Mouse (Mus musculus) CH12.LX (cell line): ENCODE measurements at regions not wholly inside any gene's neighbourhood (a gene's known extent, or its start where the extent isn't known, plus 50 kb on each side); places are given as distances from the start of the nearest gene placed in this dataset.

Experiments
- DNase-seq: peaks from one replicate; pipeline ENCODE4 v3.0.0-alpha.2; 2013; ENCODE audit errors: extremely low read depth
- H3K27ac ChIP-seq: 2 replicates; pipeline ENCODE4 v1.5.1; 2012; ENCODE audit warnings: low read depth, mild to moderate bottlenecking, control low read depth, moderate library complexity; ENCODE audit not compliant: insufficient read depth
- H3K27me3 ChIP-seq: replicated peaks from 2 replicates; pipeline ENCODE3; 2012; ENCODE audit warnings: inconsistent platforms
- H3K36me3 ChIP-seq, 2 experiments: replicated peaks in 1 of 2; 2 replicates each; pipeline versions ENCODE3 to v1.6.1; 2012; ENCODE audit warnings: inconsistent platforms in 1 of 2, low read length in 1 of 2, mild to moderate bottlenecking in 1 of 2, mixed read lengths in 1 of 2, moderate library complexity in 1 of 2; ENCODE audit not compliant: control insufficient read depth in 1 of 2, insufficient read depth in 1 of 2
- H3K4me1 ChIP-seq, 2 experiments: 2 replicates each; pipeline ENCODE4 v1.6.1; 2012; ENCODE audit warnings: inconsistent platforms in 1 of 2, moderate library complexity in 1 of 2; ENCODE audit not compliant: insufficient read depth in 2 of 2, control insufficient read depth in 1 of 2
- H3K4me2 ChIP-seq: 2 replicates; pipeline ENCODE4 v1.6.1; 2012; ENCODE audit warnings: low read depth, mild to moderate bottlenecking, control low read depth; ENCODE audit not compliant: poor library complexity, insufficient read depth, severe bottlenecking
- H3K4me3 ChIP-seq, 3 experiments: fragments of 150-350 bp in 1 of 3; sonication (generic) in 1 of 3; replicated peaks in 1 of 3; 2 replicates each; pipeline versions ENCODE3 to v1.5.1; 2011 to 2012; ENCODE audit warnings: low read depth in 2 of 3, low read length in 2 of 3, mild to moderate bottlenecking in 2 of 3, moderate library complexity in 2 of 3, control low read depth in 1 of 3, improper control_type of control experiment in 1 of 3, inconsistent platforms in 1 of 3, mixed read lengths in 1 of 3; ENCODE audit not compliant: poor library complexity in 1 of 3
- H3K79me2 ChIP-seq: replicated peaks from 2 replicates; pipeline ENCODE4 v1.6.1; 2012; ENCODE audit warnings: mild to moderate bottlenecking, moderate library complexity; ENCODE audit not compliant: control insufficient read depth, poor library complexity, insufficient read depth, severe bottlenecking; ENCODE audit errors: extremely low read depth
- H3K9ac ChIP-seq: 2 replicates; pipeline ENCODE4 v1.6.1; 2012; ENCODE audit warnings: low read depth, mild to moderate bottlenecking, control low read depth, moderate library complexity; ENCODE audit not compliant: insufficient read depth
- H3K9me3 ChIP-seq: replicated peaks from 2 replicates; pipeline ENCODE3; 2012; ENCODE audit warnings: low read length, inconsistent platforms, mixed read lengths
- CHD1 ChIP-seq: IDR thresholded peaks from 2 replicates; pipeline ENCODE4 v1.6.1; 2012; ENCODE audit warnings: low read depth, low read length, improper control_type of control experiment, inconsistent platforms
- CTCF ChIP-seq, 2 experiments: IDR thresholded peaks in 1 of 2; conservative IDR thresholded peaks in 1 of 2; 2 replicates each; pipeline ENCODE4 v1.5.1; 2011 to 2012; ENCODE audit warnings: low read depth in 2 of 2, low read length in 2 of 2, improper control_type of control experiment in 1 of 2, inconsistent platforms in 1 of 2, mild to moderate bottlenecking in 1 of 2, moderate library complexity in 1 of 2
- E2F4 ChIP-seq: IDR thresholded peaks from 2 replicates; pipeline ENCODE4 v1.6.1; 2011; ENCODE audit warnings: low read depth, low read length, improper control_type of control experiment; ENCODE audit not compliant: insufficient replicate concordance
- ELF1 ChIP-seq: IDR thresholded peaks from 2 replicates; pipeline ENCODE4 v1.6.1; 2014; ENCODE audit warnings: low read depth, mild to moderate bottlenecking, inconsistent platforms, low read length, improper control_type of control experiment
- EP300 ChIP-seq: IDR thresholded peaks from 2 replicates; pipeline ENCODE4 v1.6.1; 2011; ENCODE audit warnings: low read length, improper control_type of control experiment
- GABPA ChIP-seq: IDR thresholded peaks from 2 replicates; pipeline ENCODE4 v1.6.1; 2012; ENCODE audit warnings: low read depth, low read length, improper control_type of control experiment, inconsistent platforms; ENCODE audit not compliant: insufficient replicate concordance
- JUND ChIP-seq: conservative IDR thresholded peaks from 2 replicates; pipeline ENCODE4 v1.6.1; 2011; ENCODE audit warnings: low read depth, low read length, improper control_type of control experiment
- KAT2A ChIP-seq: IDR thresholded peaks from 2 replicates; pipeline ENCODE4 v1.6.1; 2012; ENCODE audit warnings: low read length, improper control_type of control experiment, inconsistent platforms; ENCODE audit not compliant: insufficient replicate concordance
- MAX ChIP-seq: IDR thresholded peaks from 2 replicates; pipeline ENCODE4 v1.6.1; 2011; ENCODE audit warnings: low read length, improper control_type of control experiment
- MAZ ChIP-seq: IDR thresholded peaks from 2 replicates; pipeline ENCODE4 v1.6.1; 2012; ENCODE audit warnings: low read depth, mild to moderate bottlenecking, inconsistent platforms, low read length, improper control_type of control experiment, moderate library complexity
- MEF2A ChIP-seq: IDR thresholded peaks from 2 replicates; pipeline ENCODE4 v1.6.1; 2014; ENCODE audit warnings: low read depth, mild to moderate bottlenecking, inconsistent platforms, low read length, improper control_type of control experiment, borderline replicate concordance
- MXI1 ChIP-seq: IDR thresholded peaks from 2 replicates; pipeline ENCODE4 v1.6.1; 2011; ENCODE audit warnings: mild to moderate bottlenecking, low read depth, low read length, improper control_type of control experiment
- NELFE ChIP-seq: IDR thresholded peaks from 2 replicates; pipeline ENCODE4 v1.6.1; 2011; ENCODE audit warnings: low read depth, low read length, improper control_type of control experiment
- NRF1 ChIP-seq: IDR thresholded peaks from 2 replicates; pipeline ENCODE4 v1.6.1; 2014; ENCODE audit warnings: low read depth, mild to moderate bottlenecking, inconsistent platforms, low read length, improper control_type of control experiment, moderate library complexity
- POLR2A ChIP-seq: IDR thresholded peaks from 2 replicates; pipeline ENCODE4 v1.6.1; 2011; ENCODE audit warnings: low read depth, mild to moderate bottlenecking, improper control_type of control experiment, low read length
- POLR2AphosphoS2 ChIP-seq: IDR thresholded peaks from 2 replicates; pipeline ENCODE4 v1.6.1; 2011; ENCODE audit warnings: low read depth, low read length, improper control_type of control experiment
- RCOR1 ChIP-seq: conservative IDR thresholded peaks from 2 replicates; pipeline ENCODE4 v1.6.1; 2012; ENCODE audit warnings: low read depth, mild to moderate bottlenecking, inconsistent platforms, low read length, improper control_type of control experiment
- SIN3A ChIP-seq: IDR thresholded peaks from 2 replicates; pipeline ENCODE4 v1.6.1; 2012; ENCODE audit warnings: low read length, improper control_type of control experiment, inconsistent platforms
- SMC3 ChIP-seq: IDR thresholded peaks from 2 replicates; pipeline ENCODE4 v1.6.1; 2011; ENCODE audit warnings: low read depth, low read length, improper control_type of control experiment
- USF1 ChIP-seq: IDR thresholded peaks from 2 replicates; pipeline ENCODE4 v1.6.1; 2014; ENCODE audit warnings: low read depth, mild to moderate bottlenecking, inconsistent platforms, low read length, improper control_type of control experiment
- USF2 ChIP-seq: conservative IDR thresholded peaks from 2 replicates; pipeline ENCODE4 v1.6.1; 2011; ENCODE audit warnings: low read depth, low read length, improper control_type of control experiment
- ZC3H11A ChIP-seq: IDR thresholded peaks from 2 replicates; pipeline ENCODE4 v1.6.1; 2012; ENCODE audit warnings: low read depth, mild to moderate bottlenecking, inconsistent platforms, low read length, improper control_type of control experiment
- ZMIZ1 ChIP-seq: IDR thresholded peaks from 2 replicates; pipeline ENCODE4 v1.6.1; 2012; ENCODE audit warnings: low read depth, mild to moderate bottlenecking, inconsistent platforms, low read length, improper control_type of control experiment
- ZNF384 ChIP-seq: IDR thresholded peaks from 2 replicates; pipeline ENCODE4 v1.6.1; 2012; ENCODE audit warnings: low read depth, low read length, improper control_type of control experiment, inconsistent platforms
- dilution Hi-C: fragments of 300-500 bp; cut with MboI; formaldehyde crosslinking; loops from 2 replicates; pipeline ENCODE4 v1.14.3; 2020; ENCODE audit warnings: low sequenced_read_pairs; ENCODE audit not compliant: extremely low pct_unique_long_range_greater_than_20kb, extremely low pct_ligation_motif_present
- in situ Hi-C: fragments of 300-500 bp; cut with MboI; formaldehyde crosslinking; loops from 3 replicates; pipeline ENCODE4 v1.14.3; 2019; ENCODE audit warnings: low sequenced_read_pairs, low pct_ligation_motif_present, low pct_unique_long_range_greater_than_20kb, mixed read lengths

DNA sequence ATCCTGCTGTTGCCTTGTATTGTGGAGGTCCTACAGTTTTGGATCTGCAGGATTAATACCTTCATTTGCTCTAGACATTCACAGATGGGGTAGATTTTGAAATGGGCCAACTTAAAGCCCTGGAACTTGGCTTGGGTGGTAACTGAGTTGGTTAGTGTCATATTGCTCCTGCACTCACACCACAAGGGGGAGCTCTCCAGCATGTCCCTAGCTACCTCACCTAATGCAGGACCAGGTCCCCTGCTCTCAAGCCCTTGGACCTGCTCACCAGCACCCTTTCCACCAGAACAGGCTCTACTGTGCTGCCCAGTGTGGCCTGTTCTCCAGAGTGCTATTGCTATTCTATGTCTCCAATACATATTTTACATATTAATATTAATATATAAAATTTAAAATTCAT, 937.8 kb upstream of the Ctnnd2 start:
- no peak overlapping the region for H3K4me2 ChIP-seq
- in situ Hi-C loops (no loop called here), dilution Hi-C loops (no loop called here)
- no peak overlapping the region for H3K4me3 ChIP-seq
- H3K9me3 ChIP-seq, result peaks cover 27% of the 10 kb centered on the region
- H3K4me1 ChIP-seq, result no peaks in the 10 kb centered on the region
- TF ChIP-seq MXI1, result no peak
- no peak for TF ChIP-seq SIN3A
- TF ChIP-seq CTCF (conservative IDR thresholded peaks at IDR 0.05 in 1 of 2, IDR thresholded peaks at IDR 0.05 in 1 of 2; ENCODE audit: low read depth in 2 of 2, low read length in 2 of 2), result no peak
- TF ChIP-seq EP300, result no peak
- no peak for TF ChIP-seq JUND
- no peak for TF ChIP-seq SMC3
- TF ChIP-seq POLR2A, result no peak
- no peak for DNase-seq
- no peak overlapping the region for H3K27ac ChIP-seq
- no peaks in the 10 kb centered on the region for H3K27me3 ChIP-seq
- H3K36me3 ChIP-seq, result no peaks in the 10 kb centered on the region
- H3K9ac ChIP-seq, result no peak overlapping the region
- no peaks in the 10 kb centered on the region for H3K79me2 ChIP-seq

DNA sequence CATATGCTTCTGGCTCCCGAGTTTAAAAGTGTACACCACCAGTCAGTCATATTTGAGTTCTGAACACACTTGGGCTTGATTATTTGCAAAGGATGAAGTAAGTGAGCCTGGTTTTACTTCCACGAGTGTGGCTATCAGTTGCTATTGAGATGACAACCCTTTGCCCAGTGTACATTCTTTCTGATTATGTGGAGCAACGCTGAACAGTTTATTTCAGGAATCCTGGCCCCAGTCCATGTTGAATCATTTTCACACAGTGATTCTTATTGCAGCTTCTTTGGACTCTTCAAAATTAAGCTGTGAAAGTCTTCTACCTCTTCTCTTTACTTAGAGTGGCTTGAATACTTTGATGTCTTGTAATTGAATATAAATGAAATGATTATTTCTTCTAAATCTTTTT, 917.2 kb upstream of the Ctnnd2 start:
- Histone ChIP-seq H3K4me2 (no peak overlapping the region), H3K4me1 (no peaks in the 10 kb centered on the region), H3K79me2 (no peaks in the 10 kb centered on the region), H3K4me3 (no peak overlapping the region), H3K9me3 (peaks cover 52% of the 10 kb centered on the region), H3K27ac (no peak overlapping the region), H3K27me3 (no peaks in the 10 kb centered on the region), H3K9ac (no peak overlapping the region), H3K36me3 (no peaks in the 10 kb centered on the region)
- dilution Hi-C loops (no loop called here), in situ Hi-C loops (no loop called here)
- TF ChIP-seq USF1 (no peak), MAZ (no peak), ZNF384 (no peak), POLR2A (no peak), E2F4 (no peak), NELFE (no peak), KAT2A (no peak), RCOR1 (no peak), SIN3A (no peak), GABPA (no peak), MEF2A (no peak), SMC3 (no peak), EP300 (no peak)
- DNase-seq, result no peak

DNA sequence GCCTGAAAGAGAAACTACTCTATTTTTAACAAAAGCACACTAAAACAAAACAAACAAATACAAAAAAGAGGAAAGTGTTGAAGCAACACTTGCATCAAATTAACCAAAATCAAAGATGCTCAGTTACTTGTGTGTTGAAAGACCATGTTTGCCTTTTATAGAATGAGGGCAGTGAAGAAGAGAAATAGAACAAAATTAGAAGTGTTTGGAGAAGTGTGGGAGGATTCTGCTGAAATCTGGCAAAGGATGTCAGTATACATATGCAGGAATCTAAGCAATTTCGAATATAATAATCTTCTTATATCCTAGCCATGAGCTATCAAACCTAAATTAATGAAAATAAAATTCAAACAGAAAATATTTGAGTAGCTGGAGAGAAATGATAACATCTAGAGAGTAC, 905.6 kb upstream of the Ctnnd2 start:
- Histone ChIP-seq H3K27ac (no peak overlapping the region), H3K79me2 (no peaks in the 10 kb centered on the region), H3K27me3 (no peaks in the 10 kb centered on the region), H3K9ac (no peak overlapping the region), H3K4me2 (no peak overlapping the region), H3K36me3 (no peaks in the 10 kb centered on the region), H3K9me3 (peaks cover 30% of the 10 kb centered on the region), H3K4me1 (no peaks in the 10 kb centered on the region), H3K4me3 (no peak overlapping the region)
- dilution Hi-C loops, result no loop called here
- in situ Hi-C loops, result no loop called here
- DNase-seq, result no peak
- TF ChIP-seq NELFE, result no peak
- no peak for TF ChIP-seq USF2
- no peak for TF ChIP-seq MAX
- no peak for TF ChIP-seq ZC3H11A
- TF ChIP-seq MXI1, result no peak
- no peak for TF ChIP-seq POLR2AphosphoS2
- no peak for TF ChIP-seq SMC3
- no peak for TF ChIP-seq CTCF (conservative IDR thresholded peaks at IDR 0.05 in 1 of 2, IDR thresholded peaks at IDR 0.05 in 1 of 2; ENCODE audit: low read depth in 2 of 2, low read length in 2 of 2)
- no peak for TF ChIP-seq NRF1
- TF ChIP-seq MAZ, result no peak
- no peak for TF ChIP-seq ZMIZ1
- no peak for TF ChIP-seq CHD1
- TF ChIP-seq USF1, result no peak
- no peak for TF ChIP-seq GABPA
- TF ChIP-seq JUND, result no peak
- no peak for TF ChIP-seq RCOR1
- TF ChIP-seq ZNF384, result no peak
- TF ChIP-seq POLR2A, result no peak
- TF ChIP-seq MEF2A, result no peak
- no peak for TF ChIP-seq ELF1
